Mouse (Mus musculus) bone marrow macrophage, adult 2 months (primary cell): ENCODE data around the gene Gm17469. TPM values are rescaled to one million over a fixed set of nuclear protein-coding genes. Genes with fewer than 3 reads are reported as not detected.
"Not testable (repeated sequence)": the region's sequence is repeated elsewhere in the genome, so short reads cannot be mapped to it uniquely, and the experiment has no call there.

Source experiments
- H3K27ac ChIP-seq: 2 replicates; pipeline ENCODE4 v1.5.1; 2012; ENCODE audit warnings: low read depth, low read length; ENCODE audit not compliant: insufficient read depth
- H3K4me1 ChIP-seq: 2 replicates; pipeline ENCODE4 v1.6.1; 2012; ENCODE audit warnings: low read length; ENCODE audit not compliant: control insufficient read depth, insufficient read depth
- H3K4me3 ChIP-seq: 2 replicates; pipeline ENCODE4 v1.5.1; 2012; ENCODE audit warnings: mild to moderate bottlenecking, low read length, moderate library complexity; ENCODE audit not compliant: insufficient read depth
- polyA plus RNA-seq: library from polyadenylated mRNA; stranded (reverse); fragments of >200 nt; gene quantifications from 2 replicates; pipeline ENCODE4 v1.2.4, GENCODE M21; 2012; ENCODE audit not compliant: missing spikeins, insufficient read depth, insufficient read length

The Gm17469 gene
- not detected in 2 replicates for polyA plus RNA-seq

GRCm38 (mm10) chrX:124629593-124629992 lies at the start of gene Gm17469:
Gene Gm17469, plus strand, starts transcription at chrX:124629893.
- H3K4me1 ChIP-seq, H3K4me3 ChIP-seq, H3K27ac ChIP-seq: not testable (repeated sequence)

Other genes starting within 250 kb of the Gm17469 start
- not detected in 2 replicates for gene Gm17584, start 129.3 kb upstream of the Gm17469 start, polyA plus RNA-seq